Mouse (Mus musculus) lung, adult 2 months (tissue): ENCODE results near the gene Gm37240. TPM values are rescaled to one million over a fixed set of nuclear protein-coding genes. Genes with fewer than 3 reads are reported as not detected.

Experiments
- DNase-seq: peaks from one replicate; pipeline ENCODE4 v3.0.0; 2022
- H3K4me1 ChIP-seq: fragments of 200-500 bp; 2 replicates; pipeline ENCODE4 v1.6.1; 2011; ENCODE audit warnings: low read length; ENCODE audit not compliant: control insufficient read depth, insufficient read depth
- H3K4me3 ChIP-seq: fragments of 200-500 bp; replicated peaks from 2 replicates; pipeline ENCODE3; 2011; ENCODE audit warnings: low read depth, mild to moderate bottlenecking, control low read depth, low read length; ENCODE audit errors: extremely low read depth
- CTCF ChIP-seq: fragments of 200-500 bp; IDR thresholded peaks from 2 replicates; pipeline ENCODE4 v1.5.1; 2011; ENCODE audit warnings: mild to moderate bottlenecking, low read length, control low read depth; ENCODE audit not compliant: insufficient read depth
- POLR2A ChIP-seq: fragments of 200-500 bp; IDR thresholded peaks from 2 replicates; pipeline ENCODE4 v1.6.1; 2011; ENCODE audit warnings: low read depth, mild to moderate bottlenecking, control low read depth, low read length, borderline replicate concordance; ENCODE audit errors: extremely low read depth
- WGBS: fragments of 180-500 bp; shearing (Covaris S2); methylation state at CpG from one replicate; pipeline ENCODE4 v1.1.7; 2018; 5-methylcytosine and 5-hydroxymethylcytosine counted together
- polyA plus RNA-seq: library from polyadenylated mRNA; depleted of rRNA; stranded (reverse); fragments of >200 nt; gene quantifications from 2 replicates; pipeline ENCODE4 v1.2.3, GENCODE M21; 2012; rRNA removed

Gm37240 gene
- polyA plus RNA-seq, result 11.8 and 16.9 TPM in 2 replicates

DNA sequence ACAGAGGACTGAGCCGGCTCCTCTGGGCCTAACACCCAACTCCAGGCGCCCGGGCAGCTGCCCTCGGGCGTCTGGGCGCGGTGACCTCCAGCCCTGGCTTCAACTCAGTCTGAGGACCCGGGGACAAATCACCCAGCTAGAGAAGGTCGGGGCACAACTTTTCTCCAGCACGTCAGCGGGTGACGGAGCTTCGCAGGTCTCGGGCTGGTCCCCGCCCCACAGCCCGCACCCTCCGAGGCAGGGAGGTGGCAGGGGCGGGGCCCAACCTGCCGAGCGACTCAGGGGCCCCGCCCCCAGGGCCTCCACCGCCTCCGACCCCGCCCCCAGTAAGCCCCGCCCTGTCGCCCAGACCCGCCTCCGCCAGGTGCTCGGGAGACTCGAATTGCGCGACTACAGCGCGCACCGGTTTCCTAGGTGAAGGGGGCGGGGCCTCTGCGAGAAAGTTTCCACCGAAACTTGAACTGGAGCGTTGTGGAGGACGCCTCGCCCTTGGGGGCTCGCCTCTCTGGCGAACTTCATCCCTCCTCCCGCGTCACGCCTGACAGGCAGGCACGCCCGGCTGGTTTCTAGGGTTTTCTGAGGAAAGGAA is at the start of gene Gm37240, which contains the start of gene Glt28d2:
Gm37240 (minus strand) TSS at position 280 of the 589 bp plus-strand sequence.
Glt28d2 (minus strand) TSS at position 278 of the 589 bp plus-strand sequence.
- WGBS, result under 1% methylated on average over 48 of the region's 48 CpGs
- peak; percentile 72; the same call in 1 of the 2 replicates for TF ChIP-seq POLR2A
- TF ChIP-seq CTCF, result no peak
- Histone ChIP-seq H3K4me3 (peak within 1 kb of the TSS; percentile 75), H3K4me1 (peaks cover 6% of the 10 kb centered on the region; the same call in 1 of the 2 replicates)
- peak; percentile 87 for DNase-seq

- Histone ChIP-seq H3K4me3 (no peak overlapping the region), H3K4me1 (no peaks in the 10 kb centered on the region)
- TF ChIP-seq POLR2A, result no peak
- TF ChIP-seq CTCF, result no peak
- 80% methylated on average over 5 of the region's 5 CpGs for WGBS
- DNase-seq, result no peak
Measured at GRCm38 (mm10) chr3:85933586-85933985, 46.3 kb upstream of the Gm37240 start.

DNA sequence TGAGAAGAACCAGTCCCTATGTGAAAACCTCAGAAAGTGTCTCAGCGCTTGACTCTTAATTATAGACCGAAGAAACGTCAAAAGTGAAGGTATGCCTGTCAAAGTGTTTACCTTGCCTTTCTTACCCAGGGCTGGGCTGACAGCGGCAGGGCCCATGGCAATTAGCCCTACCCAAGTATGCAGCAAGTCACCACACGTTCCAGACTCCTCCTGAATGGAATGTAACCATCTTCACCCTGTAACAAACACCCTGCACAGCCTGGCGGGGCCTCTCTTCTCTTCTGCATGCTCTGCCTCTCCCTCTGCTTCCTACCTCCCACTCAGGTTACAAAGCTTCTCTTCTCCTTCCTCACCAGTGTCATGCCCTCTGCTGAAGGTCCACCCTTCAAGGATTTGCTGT is 44.5 kb upstream of the Gm37240 start:
- TF ChIP-seq CTCF (no peak), POLR2A (no peak)
- no peak for DNase-seq
- WGBS, result 69% methylated on average over 6 of the region's 6 CpGs

DNA sequence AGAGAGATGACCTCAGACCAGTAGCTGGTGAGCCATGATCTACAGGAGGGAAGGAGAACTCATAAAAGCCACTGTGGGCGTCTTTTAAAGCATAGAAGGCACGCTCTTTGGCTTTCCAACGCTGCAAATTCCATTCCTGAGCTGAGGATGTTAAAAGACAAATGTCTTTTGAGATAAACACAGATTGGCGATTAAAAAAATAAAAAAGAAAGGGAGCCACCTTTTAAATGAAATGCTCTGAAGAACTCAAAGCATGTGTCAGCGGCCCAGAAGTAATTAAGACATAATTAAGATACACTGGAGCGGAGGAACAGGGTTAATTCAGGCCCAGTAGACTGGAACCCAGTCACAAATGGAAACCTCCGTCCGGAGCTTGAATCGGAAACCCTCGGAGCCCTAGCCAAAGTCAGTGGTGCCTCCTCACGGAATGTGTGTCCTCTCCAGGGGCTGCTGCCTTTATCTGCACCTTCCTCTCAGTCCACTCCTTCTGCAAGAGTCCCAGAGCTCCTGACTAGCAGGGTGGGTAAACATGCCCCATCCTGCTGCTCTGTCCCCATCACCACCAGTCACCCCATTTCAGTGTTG is 43.4 kb upstream of the Gm37240 start:
- Histone ChIP-seq H3K4me3 (no peak overlapping the region), H3K4me1 (no peaks in the 10 kb centered on the region)
- WGBS, result 85% methylated on average over 11 of the region's 11 CpGs
- DNase-seq, result no peak
- no peak for TF ChIP-seq POLR2A
- no peak for TF ChIP-seq CTCF

More for the DNA sequence above, 44.5 kb upstream of the Gm37240 start:
- Histone ChIP-seq H3K4me1 (no peaks in the 10 kb centered on the region), H3K4me3 (no peak overlapping the region)

DNA sequence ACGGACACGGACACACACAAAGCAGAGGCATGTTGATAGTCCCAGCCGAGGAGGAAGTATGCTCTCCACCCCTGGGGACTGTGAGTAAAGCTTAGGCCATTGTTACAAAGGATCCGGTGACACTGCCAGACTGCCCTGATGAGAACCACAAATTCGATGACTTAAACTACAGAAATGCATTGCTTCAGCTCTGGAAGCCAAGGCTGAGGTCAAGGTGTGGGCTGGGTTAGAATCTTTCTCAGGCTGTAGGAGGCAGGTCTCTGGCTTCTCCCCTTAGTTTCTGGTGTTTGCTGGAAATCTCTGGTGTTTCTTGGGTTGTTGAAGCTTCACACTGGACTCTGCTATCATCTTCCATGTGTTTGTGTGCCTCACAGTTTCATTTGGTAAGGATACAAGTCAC is 42.4 kb upstream of the Gm37240 start:
- TF ChIP-seq POLR2A (no peak), CTCF (no peak)
- WGBS, result 54% methylated on average over 5 of the region's 5 CpGs
- Histone ChIP-seq H3K4me3 (no peak overlapping the region), H3K4me1 (no peaks in the 10 kb centered on the region)
- no peak for DNase-seq

- DNase-seq, result no peak
- WGBS, result 76% methylated on average over 5 of the region's 5 CpGs
Measured at GRCm38 (mm10) chr3:85928140-85928611, 40.9 kb upstream of the Gm37240 start.

DNA sequence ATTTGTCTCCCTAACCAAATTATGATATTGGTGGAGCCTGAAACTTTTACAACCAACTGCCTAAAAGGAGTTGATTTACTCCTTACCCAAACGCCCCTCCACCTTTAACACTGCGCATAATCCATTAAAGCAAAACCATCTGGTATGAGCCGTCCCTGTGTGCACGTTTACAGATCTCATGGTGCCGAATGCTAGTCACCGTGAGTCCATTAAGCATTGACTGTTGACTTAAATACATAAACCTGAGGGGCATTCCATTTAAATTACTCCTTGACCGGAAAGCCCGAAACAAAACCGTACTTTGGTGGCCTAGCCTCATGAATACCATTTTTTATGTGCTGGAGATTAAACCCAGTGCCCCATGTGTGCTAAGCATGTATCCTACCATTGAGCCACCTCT is 40.0 kb upstream of the Gm37240 start:
- 85% methylated on average over 9 of the region's 9 CpGs for WGBS
- Histone ChIP-seq H3K4me1 (no peaks in the 10 kb centered on the region), H3K4me3 (no peak overlapping the region)
- no peak for DNase-seq
- no peak for TF ChIP-seq CTCF
- TF ChIP-seq POLR2A, result no peak

More at GRCm38 (mm10) chr3:85928140-85928611, 40.9 kb upstream of the Gm37240 start:
- TF ChIP-seq CTCF (no peak), POLR2A (no peak)
- no peaks in the 10 kb centered on the region for H3K4me1 ChIP-seq
- no peak overlapping the region for H3K4me3 ChIP-seq

- WGBS, result 38% methylated on average over 18 of the region's 18 CpGs
Measured at GRCm38 (mm10) chr3:85923954-85924945, 36.9 kb upstream of the Gm37240 start.

GRCm38 (mm10) chr3:85923343-85923742 is 36.0 kb upstream of the Gm37240 start:
- Histone ChIP-seq H3K4me1 (no peaks in the 10 kb centered on the region), H3K4me3 (no peak overlapping the region)
- 85% methylated on average over 8 of the region's 8 CpGs for WGBS
- TF ChIP-seq CTCF (no peak), POLR2A (no peak)
- no peak for DNase-seq

More at GRCm38 (mm10) chr3:85923954-85924945, 36.9 kb upstream of the Gm37240 start:
- peak; percentile 83 for DNase-seq
- TF ChIP-seq CTCF (peak; percentile 98), POLR2A (no peak)
- Histone ChIP-seq H3K4me3 (no peak overlapping the region), H3K4me1 (no peaks in the 10 kb centered on the region)
